Mouse (Mus musculus) thymus, postnatal 14 days (tissue): ENCODE results near the gene Zc3h7b.
"Not testable (repeated sequence)": the region's sequence is repeated elsewhere in the genome, so short reads cannot be mapped to it uniquely, and the experiment has no call there.

Experiments
- DNase-seq: peaks from one replicate; pipeline ENCODE4 v3.0.0; 2021

Gene Zc3h7b

GRCm38 (mm10) chr15:81744992-81745600 is at the start of gene Zc3h7b, which contains the start of gene Rangap1:
Gene Zc3h7b, plus strand, starts transcription at chr15:81745057.
Gene Rangap1, minus strand, starts transcription at chr15:81745530.
- peak; percentile 77 for DNase-seq

- no peak for DNase-seq
Measured at GRCm38 (mm10) chr15:81697175-81697574, 47.7 kb upstream of the Zc3h7b start, which contains the start of gene Chadl. Gene Chadl, minus strand, starts transcription at chr15:81697287.

- DNase-seq: peak; percentile 36
Measured at GRCm38 (mm10) chr15:81697847-81698246, 47.0 kb upstream of the Zc3h7b start.

- no peak for DNase-seq
Measured at GRCm38 (mm10) chr15:81698532-81698931, 46.3 kb upstream of the Zc3h7b start.

- no peak for DNase-seq
Measured at GRCm38 (mm10) chr15:81700161-81700560, 44.7 kb upstream of the Zc3h7b start.

- DNase-seq: no peak
Measured at GRCm38 (mm10) chr15:81700601-81701000, 44.3 kb upstream of the Zc3h7b start.

- not testable (repeated sequence) for DNase-seq
Measured at GRCm38 (mm10) chr15:81701350-81701749, 43.5 kb upstream of the Zc3h7b start.

GRCm38 (mm10) chr15:81702306-81703093 is 42.4 kb upstream of the Zc3h7b start:
- DNase-seq: no peak

- DNase-seq: no peak
Measured at GRCm38 (mm10) chr15:81703094-81703489, 41.8 kb upstream of the Zc3h7b start.

GRCm38 (mm10) chr15:81708991-81709390 is 35.9 kb upstream of the Zc3h7b start:
- no peak for DNase-seq

- DNase-seq: no peak
Measured at GRCm38 (mm10) chr15:81709686-81710085, 35.2 kb upstream of the Zc3h7b start.

GRCm38 (mm10) chr15:81710801-81711200 is 34.1 kb upstream of the Zc3h7b start:
- no peak for DNase-seq

- no peak for DNase-seq
Measured at GRCm38 (mm10) chr15:81713742-81714141, 31.1 kb upstream of the Zc3h7b start.

GRCm38 (mm10) chr15:81718336-81719138 is 26.3 kb upstream of the Zc3h7b start:
- DNase-seq: no peak

- DNase-seq: no peak
Measured at GRCm38 (mm10) chr15:81719139-81719531, 25.7 kb upstream of the Zc3h7b start.

- no peak for DNase-seq
Measured at GRCm38 (mm10) chr15:81722361-81722760, 22.5 kb upstream of the Zc3h7b start.

- DNase-seq: no peak
Measured at GRCm38 (mm10) chr15:81723653-81724052, 21.2 kb upstream of the Zc3h7b start.

- no peak for DNase-seq
Measured at GRCm38 (mm10) chr15:81725965-81726364, 18.9 kb upstream of the Zc3h7b start.

GRCm38 (mm10) chr15:81729241-81729791 is 15.5 kb upstream of the Zc3h7b start:
- DNase-seq: no peak

GRCm38 (mm10) chr15:81729792-81730635 is 14.8 kb upstream of the Zc3h7b start:
- peak; percentile 98 for DNase-seq

- DNase-seq: no peak
Measured at GRCm38 (mm10) chr15:81735075-81735474, 9.8 kb upstream of the Zc3h7b start.

- no peak for DNase-seq
Measured at GRCm38 (mm10) chr15:81739296-81739695, 5.6 kb upstream of the Zc3h7b start.
